Mouse (Mus musculus): ENCODE data around the gene Lgi2.

The Lgi2 gene

GRCm38 (mm10) chr5:52565813-52566531 is at the start of gene Lgi2:
Gene Lgi2, minus strand, starts transcription at chr5:52566462.
- no peak for DNase-seq

- no peak for DNase-seq
Measured at GRCm38 (mm10) chr5:52615421-52615820, 49.2 kb upstream of the Lgi2 start.

GRCm38 (mm10) chr5:52614686-52615085 is 48.4 kb upstream of the Lgi2 start:
- no peak for DNase-seq

- no peak for DNase-seq
Measured at GRCm38 (mm10) chr5:52612776-52613175, 46.5 kb upstream of the Lgi2 start.

GRCm38 (mm10) chr5:52611315-52611895 is 45.1 kb upstream of the Lgi2 start:
- no peak for DNase-seq

- DNase-seq = no peak
Measured at GRCm38 (mm10) chr5:52610306-52610705, 44.0 kb upstream of the Lgi2 start.

GRCm38 (mm10) chr5:52609672-52610071 is 43.4 kb upstream of the Lgi2 start:
- DNase-seq = no peak

- DNase-seq = no peak
Measured at GRCm38 (mm10) chr5:52604582-52605041, 38.4 kb upstream of the Lgi2 start.

GRCm38 (mm10) chr5:52590612-52591011 is 24.4 kb upstream of the Lgi2 start:
- no peak for DNase-seq

GRCm38 (mm10) chr5:52588650-52589049 is 22.4 kb upstream of the Lgi2 start:
- DNase-seq = no peak

GRCm38 (mm10) chr5:52587291-52587733 is 21.1 kb upstream of the Lgi2 start:
- DNase-seq = peak; percentile 35 to 58

GRCm38 (mm10) chr5:52572572-52572971 is 6.3 kb upstream of the Lgi2 start:
- DNase-seq = no peak

GRCm38 (mm10) chr5:52570746-52571145 is 4.5 kb upstream of the Lgi2 start:
- no peak for DNase-seq

GRCm38 (mm10) chr5:52565214-52565812 is 949 bp downstream of the Lgi2 start:
- DNase-seq = no peak

GRCm38 (mm10) chr5:52564351-52564750 is 1.9 kb downstream of the Lgi2 start:
- DNase-seq = no peak

- DNase-seq = peak; percentile 35 to 36
Measured at GRCm38 (mm10) chr5:52560240-52560639, 6.0 kb downstream of the Lgi2 start.

- DNase-seq = no peak
Measured at GRCm38 (mm10) chr5:52555526-52555925, 10.7 kb downstream of the Lgi2 start.

- no peak for DNase-seq
Measured at GRCm38 (mm10) chr5:52551318-52551632, 15.0 kb downstream of the Lgi2 start.

GRCm38 (mm10) chr5:52550613-52551317 is 15.5 kb downstream of the Lgi2 start:
- no peak for DNase-seq

GRCm38 (mm10) chr5:52546950-52547349 is 19.3 kb downstream of the Lgi2 start:
- DNase-seq = no peak

- no peak for DNase-seq
Measured at GRCm38 (mm10) chr5:52543770-52544169, 22.5 kb downstream of the Lgi2 start.

GRCm38 (mm10) chr5:52540186-52540585 is 26.1 kb downstream of the Lgi2 start:
- peak in 1 of 2 experiments; percentile 5 for DNase-seq

GRCm38 (mm10) chr5:52539483-52539882 is 26.8 kb downstream of the Lgi2 start:
- DNase-seq = peak in 1 of 2 experiments; percentile 4

All from lung, adult 18-20 months (tissue).